18 mouse cellular contexts compared by ENCODE assay signal in genomic region chr2:173775556-173775955, GRCm38 (mm10). TPM values are rescaled to one million over a fixed set of nuclear protein-coding genes. Genes with fewer than 3 reads are reported as not detected.
DNase-seq lines count a peak whose midpoint lies in the region; ATAC-seq and TF ChIP-seq lines count a peak whose summit lies in the region.
"Had no signal": no experiment of that assay in that cellular context is flagged by ENCODE, and none has a peak within 500 bp of the region (broad histone marks: within the 10 kb centered on the region; RNA-seq: fewer than 3 reads in every experiment).

No protein-coding gene starts in this region.

- TF ChIP-seq CTCF in brain, embryonic 14.5 days (IDR thresholded peaks at IDR 0.05; ENCODE audit: borderline replicate concordance, extremely low read depth, insufficient read depth, insufficient read length): no peak

- no peak overlapping the region for H3K4me3 ChIP-seq in forebrain, embryonic 11.5 days (ENCODE audit: low read depth, low read length)
- no peak overlapping the region for H3K4me3 ChIP-seq in hindbrain, embryonic 15.5 days
- no peak overlapping the region for H3K4me3 ChIP-seq in midbrain, embryonic 14.5 days (replicated peaks; ENCODE audit: low read depth, low read length)

- peak overlapping the region; percentile 24 for H3K9ac ChIP-seq in forebrain, embryonic 11.5 days (ENCODE audit: low read length)
- no peak overlapping the region for H3K9ac ChIP-seq in hindbrain, embryonic 15.5 days
- 0 out of 2 replicates have a peak overlapping the region, but pooled peaks have one; percentile 14 for H3K9ac ChIP-seq in midbrain, embryonic 14.5 days (replicated peaks; ENCODE audit: low read length)

- intact Hi-C loops in left cerebral cortex, postnatal 10 days (cut with DNase I): no loop called here

- no peak overlapping the region for H3K4me2 ChIP-seq in forebrain, embryonic 11.5 days (ENCODE audit: low read depth, low read length, severe bottlenecking)
- H3K4me2 ChIP-seq in hindbrain, embryonic 15.5 days: no peak overlapping the region
- no peak overlapping the region for H3K4me2 ChIP-seq in midbrain, embryonic 14.5 days (ENCODE audit: low read length)

- H3K27me3 ChIP-seq in forebrain, embryonic 11.5 days (ENCODE audit: control insufficient read depth, insufficient read depth, low read length): no peaks in the 10 kb centered on the region
- no peaks in the 10 kb centered on the region for H3K27me3 ChIP-seq in hindbrain, embryonic 15.5 days
- no peaks in the 10 kb centered on the region for H3K27me3 ChIP-seq in midbrain, embryonic 14.5 days (ENCODE audit: control insufficient read depth, insufficient read depth, low read length)

- no peaks in the 10 kb centered on the region for H3K9me3 ChIP-seq in forebrain, embryonic 11.5 days (ENCODE audit: control insufficient read depth, low read length)
- no peaks in the 10 kb centered on the region for H3K9me3 ChIP-seq in hindbrain, embryonic 15.5 days
- H3K9me3 ChIP-seq in midbrain, embryonic 14.5 days (ENCODE audit: control insufficient read depth, low read length): no peaks in the 10 kb centered on the region

- DNase-seq in brain, embryonic 14.5 days (ENCODE audit: low read depth): peak; percentile 50
- no peak for DNase-seq in forebrain, embryonic 11.5 days (ENCODE audit: low spot score)
- peak; percentile 60 for DNase-seq in midbrain, embryonic 14.5 days
- no peak for DNase-seq in spleen, postnatal 10 days (ENCODE audit: low spot score in 2 of 2)
- no peak for DNase-seq in spleen, adult 18-20 months
- DNase-seq in left cerebral cortex, postnatal 10 days (ENCODE audit: extremely low spot score in 1 of 2, low spot score in 2 of 2): no peak
- DNase-seq in right cerebral cortex, postnatal 10 days (ENCODE audit: low spot score in 2 of 2): no peak
- DNase-seq: adrenal gland, postnatal 25 days; cerebellum, postnatal 14 days; thymus, adult 2 months had no signal

- H3K4me1 ChIP-seq in forebrain, embryonic 11.5 days (replicated peaks; ENCODE audit: control insufficient read depth, insufficient read depth, low read length): peaks cover 24% of the 10 kb centered on the region
- H3K4me1 ChIP-seq in hindbrain, embryonic 15.5 days (replicated peaks): peaks cover 69% of the 10 kb centered on the region
- H3K4me1 ChIP-seq in midbrain, embryonic 14.5 days (ENCODE audit: control insufficient read depth, insufficient read depth, low read length): peaks cover 46% of the 10 kb centered on the region

- 0 out of 2 replicates have a peak, but pooled peaks have one; percentile 19 for ATAC-seq in forebrain, embryonic 11.5 days (replicated peaks; ENCODE audit: low FRiP score)
- ATAC-seq in hindbrain, embryonic 15.5 days (ENCODE audit: low FRiP score, low read depth): peak; percentile 21; the same call in 1 of the 2 replicates
- ATAC-seq in midbrain, embryonic 14.5 days (ENCODE audit: low FRiP score, low TSS enrichment): 0 out of 2 replicates have a peak, but pooled peaks have one; percentile 31

- H3K27ac ChIP-seq in forebrain, embryonic 11.5 days (ENCODE audit: low read depth, low read length): peak overlapping the region; percentile 50
- peak overlapping the region; percentile 64 for H3K27ac ChIP-seq in hindbrain, embryonic 15.5 days (replicated peaks)
- peak overlapping the region; percentile 82 for H3K27ac ChIP-seq in midbrain, embryonic 14.5 days (replicated peaks; ENCODE audit: low read depth, low read length)

- TF ChIP-seq POLR2A in brain, embryonic 14.5 days (IDR thresholded peaks at IDR 0.05; ENCODE audit: borderline replicate concordance, extremely low read depth, insufficient read depth, insufficient read length, poor library complexity, severe bottlenecking): no peak

- 37% methylated on average over 3 of the region's 3 CpGs for WGBS in forebrain, embryonic 11.5 days
- 28% methylated on average over 3 of the region's 3 CpGs for WGBS in hindbrain, embryonic 15.5 days
- WGBS in midbrain, embryonic 14.5 days: 25% methylated on average over 3 of the region's 3 CpGs

- H3K36me3 ChIP-seq in forebrain, embryonic 11.5 days (ENCODE audit: control insufficient read depth, insufficient read depth, low read length): no peaks in the 10 kb centered on the region; the same call in 1 of the 2 replicates
- no peaks in the 10 kb centered on the region for H3K36me3 ChIP-seq in hindbrain, embryonic 15.5 days
- peaks cover 10% of the 10 kb centered on the region; the same call in 1 of the 2 replicates for H3K36me3 ChIP-seq in midbrain, embryonic 14.5 days (ENCODE audit: control insufficient read depth, insufficient read depth, low read length)

RNA-seq across cellular contexts. Expression of gene Vapb, which starts 38.2 kb away (rescaled TPM):
- polyA plus RNA-seq in brain, embryonic 14.5 days (2012; rRNA removed): 23.9 and 42.5 TPM in 2 replicates
- polyA plus RNA-seq in forebrain, embryonic 11.5 days (2014; fragmentation: Nextera tagmentation; extraction: Ambion mirVana): 10.5 and 11.5 TPM in 2 replicates
- 15.9 and 18.4 TPM in 2 replicates for polyA plus RNA-seq in hindbrain, embryonic 15.5 days (2015; fragmentation: Nextera tagmentation; extraction: Ambion mirVana)
- 14.8 and 24.3 TPM in 2 replicates for polyA plus RNA-seq in midbrain, embryonic 14.5 days (2014; fragmentation: Nextera tagmentation; extraction: Ambion mirVana)
- 100 to 1,000 TPM; 110 to 118 TPM for total RNA-seq in left cerebral cortex, postnatal 10 days (2021)

RNA-seq across cellular contexts. Expression of gene 1700010B08Rik, which starts 56.3 kb away (rescaled TPM):
- not detected in 2 replicates for polyA plus RNA-seq in brain, embryonic 14.5 days (2012; rRNA removed)
- polyA plus RNA-seq in forebrain, embryonic 11.5 days (2014; fragmentation: Nextera tagmentation; extraction: Ambion mirVana): not detected in 2 replicates
- not detected in 2 replicates for polyA plus RNA-seq in hindbrain, embryonic 15.5 days (2015; fragmentation: Nextera tagmentation; extraction: Ambion mirVana)
- polyA plus RNA-seq in midbrain, embryonic 14.5 days (2014; fragmentation: Nextera tagmentation; extraction: Ambion mirVana): not detected in 2 replicates
- total RNA-seq in left cerebral cortex, postnatal 10 days (2021): not detected
- total RNA-seq: adrenal gland, postnatal 25 days; layer of hippocampus, postnatal 10 days; left cerebral cortex, postnatal 36 days; MEL had no signal
- polyA plus RNA-seq: heart, embryonic 14.5 days; intestine, embryonic 14.5 days; kidney, postnatal 0 days; liver, embryonic 16.5 days; thymus, adult 2 months had no signal

Comparison
In these comparisons a context has a peak if more than half of its experiments do, and no peak if none do; other contexts are left out.
1. DNase-seq: peak in brain, embryonic 14.5 days (single experiment) and midbrain, embryonic 14.5 days (single experiment); none in forebrain, embryonic 11.5 days (single experiment), spleen, postnatal 10 days (0 of 2), spleen, adult 18-20 months (0 of 2), left cerebral cortex, postnatal 10 days (0 of 2) and right cerebral cortex, postnatal 10 days (0 of 2).
2. Peak in every context shown above with its lines, with median percentiles within 50 percentile points of each other: ATAC-seq and H3K27ac ChIP-seq.